Mouse (Mus musculus): ENCODE results near the gene Flot2. TPM values are rescaled to one million over a fixed set of nuclear protein-coding genes. Genes with fewer than 3 reads are reported as not detected.
A peak's percentile ranks its signal among the peaks of the same experiment; 100 is the strongest.

Gene Flot2
- polyA plus RNA-seq, 2 experiments: 16.7 to 17.9 TPM

- peaks cover 9% of the 10 kb centered on the region for H3K36me3 ChIP-seq (replicated peaks; ENCODE audit: control insufficient read depth, insufficient read depth, low read depth)
- H3K9ac ChIP-seq (replicated peaks): peak overlapping the region; percentile 90
- 11% methylated on average over 6 of the region's 6 CpGs for WGBS (ENCODE audit: insufficient replicate concordance)
- H3K9me3 ChIP-seq (ENCODE audit: control insufficient read depth, low read length): no peaks in the 10 kb centered on the region
- TF ChIP-seq EP300 (IDR thresholded peaks at IDR 0.05; ENCODE audit: low read depth) (peak; percentile 99), CTCF (IDR thresholded peaks at IDR 0.05; ENCODE audit: low read depth) (no peak)
- peaks cover 59 to 66% of the 10 kb centered on the region in 2 experiments for H3K4me1 ChIP-seq (replicated peaks; ENCODE audit: control insufficient read depth in 2 of 2, insufficient read depth in 2 of 2, low read length in 1 of 2)
- DNase-seq (ENCODE audit: low read depth in 3 of 3, low spot score in 3 of 3): peak; percentile 84 to 93 (median 92)
- H3K4me2 ChIP-seq (ENCODE audit: low read depth): peak overlapping the region; percentile 95
- H3K27me3 ChIP-seq (ENCODE audit: control insufficient read depth, insufficient read depth, low read length): no peaks in the 10 kb centered on the region
- peak overlapping the region; percentile 98 for H3K27ac ChIP-seq
- peak overlapping the region; percentile 48 to 69 for H3K4me3 ChIP-seq (ENCODE audit: insufficient read depth in 1 of 2, low read depth in 2 of 2, low read length in 2 of 2)
- ATAC-seq (ENCODE audit: insufficient read depth): peak; percentile 68
These were observed 31.9 kb downstream of the Flot2 start for GRCm38 (mm10) chr11:78069646-78070045.

DNA sequence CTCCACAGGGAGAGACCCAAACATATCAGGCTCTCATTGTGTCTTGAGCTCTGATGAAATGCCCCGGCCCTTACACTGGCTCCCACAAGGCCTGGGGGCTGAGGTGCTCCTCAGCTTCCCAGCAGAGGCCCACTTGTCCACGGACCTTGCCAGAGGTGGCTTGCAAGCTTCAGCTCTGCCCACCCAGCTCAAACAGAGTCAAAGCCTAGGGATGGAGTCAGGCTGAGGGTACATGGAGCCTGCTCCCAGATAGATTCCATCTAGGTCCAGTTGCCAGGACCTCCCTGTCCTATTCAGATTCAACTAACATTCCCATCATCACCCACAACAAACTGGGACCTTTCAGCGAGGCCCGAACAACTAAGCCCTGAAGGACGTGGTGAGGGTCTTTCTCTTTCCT, 34.2 kb downstream of the Flot2 start:
- H3K27me3 ChIP-seq (ENCODE audit: control insufficient read depth, insufficient read depth, low read length): no peaks in the 10 kb centered on the region
- ATAC-seq (ENCODE audit: insufficient read depth) (no peak), DNase-seq (ENCODE audit: low read depth in 3 of 3, low spot score in 3 of 3) (no peak)
- H3K9me3 ChIP-seq (ENCODE audit: control insufficient read depth, low read length): no peaks in the 10 kb centered on the region
- peak overlapping the region; percentile 98 for H3K27ac ChIP-seq
- H3K4me1 ChIP-seq (replicated peaks; ENCODE audit: control insufficient read depth in 2 of 2, insufficient read depth in 2 of 2, low read length in 1 of 2): peaks cover 41 to 52% of the 10 kb centered on the region in 2 experiments
- peaks cover 22% of the 10 kb centered on the region for H3K36me3 ChIP-seq (replicated peaks; ENCODE audit: control insufficient read depth, insufficient read depth, low read depth)
- H3K9ac ChIP-seq (replicated peaks): peak overlapping the region; percentile 90
- WGBS (ENCODE audit: insufficient replicate concordance): 33% methylated on average over 5 of the region's 5 CpGs
- TF ChIP-seq EP300 (IDR thresholded peaks at IDR 0.05; ENCODE audit: low read depth) (no peak; the same call in 1 of the 2 replicates), CTCF (IDR thresholded peaks at IDR 0.05; ENCODE audit: low read depth) (no peak)
- H3K4me3 ChIP-seq (ENCODE audit: insufficient read depth in 1 of 2, low read depth in 2 of 2, low read length in 2 of 2): peak overlapping the region; percentile 69 to 80
- peak overlapping the region; percentile 95 for H3K4me2 ChIP-seq (ENCODE audit: low read depth)

GRCm38 (mm10) chr11:78072425-78073130, 34.8 kb downstream of the Flot2 start:
- Histone ChIP-seq H3K4me3 (ENCODE audit: insufficient read depth in 1 of 2, low read depth in 2 of 2, low read length in 2 of 2) (peak overlapping the region; percentile 69 to 80), H3K4me1 (replicated peaks; ENCODE audit: control insufficient read depth in 2 of 2, insufficient read depth in 2 of 2, low read length in 1 of 2) (peaks cover 35 to 46% of the 10 kb centered on the region in 2 experiments), H3K9me3 (ENCODE audit: control insufficient read depth, low read length) (no peaks in the 10 kb centered on the region), H3K36me3 (replicated peaks; ENCODE audit: control insufficient read depth, insufficient read depth, low read depth) (peaks cover 23% of the 10 kb centered on the region), H3K4me2 (ENCODE audit: low read depth) (peak overlapping the region; percentile 95), H3K27ac (peak overlapping the region; percentile 98), H3K9ac (replicated peaks) (peak overlapping the region; percentile 90), H3K27me3 (ENCODE audit: control insufficient read depth, insufficient read depth, low read length) (no peaks in the 10 kb centered on the region)
- ATAC-seq (ENCODE audit: insufficient read depth): peak; percentile 17
- DNase-seq (ENCODE audit: low read depth in 3 of 3, low spot score in 3 of 3): peak; percentile 86 to 93 (median 86)
- 8% methylated on average over 6 of the region's 6 CpGs for WGBS (ENCODE audit: insufficient replicate concordance)
- no peak for TF ChIP-seq CTCF (IDR thresholded peaks at IDR 0.05; ENCODE audit: low read depth)
- TF ChIP-seq EP300 (IDR thresholded peaks at IDR 0.05; ENCODE audit: low read depth): no peak

GRCm38 (mm10) chr11:78073577-78074276, 36.0 kb downstream of the Flot2 start:
- Histone ChIP-seq H3K4me1 (replicated peaks; ENCODE audit: control insufficient read depth in 2 of 2, insufficient read depth in 2 of 2, low read length in 1 of 2) (peaks cover 27 to 37% of the 10 kb centered on the region in 2 experiments), H3K4me2 (ENCODE audit: low read depth) (peak overlapping the region; percentile 95), H3K27ac (peak overlapping the region; percentile 98), H3K36me3 (replicated peaks; ENCODE audit: control insufficient read depth, insufficient read depth, low read depth) (peaks cover 30% of the 10 kb centered on the region), H3K9ac (replicated peaks) (peak overlapping the region; percentile 90), H3K9me3 (ENCODE audit: control insufficient read depth, low read length) (no peaks in the 10 kb centered on the region), H3K27me3 (ENCODE audit: control insufficient read depth, insufficient read depth, low read length) (no peaks in the 10 kb centered on the region), H3K4me3 (ENCODE audit: insufficient read depth in 1 of 2, low read depth in 2 of 2, low read length in 2 of 2) (peak overlapping the region; percentile 69 to 80)
- WGBS (ENCODE audit: insufficient replicate concordance): 21% methylated on average over 9 of the region's 9 CpGs
- TF ChIP-seq CTCF (IDR thresholded peaks at IDR 0.05; ENCODE audit: low read depth) (no peak), EP300 (IDR thresholded peaks at IDR 0.05; ENCODE audit: low read depth) (peak; percentile 57; the same call in 1 of the 2 replicates)
- DNase-seq (ENCODE audit: low read depth in 3 of 3, low spot score in 3 of 3): peak; percentile 81 to 89 (median 83)
- ATAC-seq (ENCODE audit: insufficient read depth): peak; percentile 69

GRCm38 (mm10) chr11:78074277-78074652, 36.5 kb downstream of the Flot2 start:
- Histone ChIP-seq H3K36me3 (replicated peaks; ENCODE audit: control insufficient read depth, insufficient read depth, low read depth) (peaks cover 30% of the 10 kb centered on the region), H3K4me2 (ENCODE audit: low read depth) (peak overlapping the region; percentile 95), H3K4me3 (ENCODE audit: insufficient read depth in 1 of 2, low read depth in 2 of 2, low read length in 2 of 2) (peak overlapping the region; percentile 69 to 80), H3K27ac (peak overlapping the region; percentile 98), H3K4me1 (replicated peaks; ENCODE audit: control insufficient read depth in 2 of 2, insufficient read depth in 2 of 2, low read length in 1 of 2) (peaks cover 22 to 38% of the 10 kb centered on the region in 2 experiments), H3K27me3 (ENCODE audit: control insufficient read depth, insufficient read depth, low read length) (no peaks in the 10 kb centered on the region), H3K9ac (replicated peaks) (peak overlapping the region; percentile 90), H3K9me3 (ENCODE audit: control insufficient read depth, low read length) (no peaks in the 10 kb centered on the region)
- WGBS (ENCODE audit: insufficient replicate concordance): 34% methylated on average over 2 of the region's 2 CpGs
- ATAC-seq (ENCODE audit: insufficient read depth) (peak; percentile 64), DNase-seq (ENCODE audit: low read depth in 3 of 3, low spot score in 3 of 3) (no peak)
- no peak; the same call in none of the 2 replicates for TF ChIP-seq EP300 (IDR thresholded peaks at IDR 0.05; ENCODE audit: low read depth)
- no peak for TF ChIP-seq CTCF (IDR thresholded peaks at IDR 0.05; ENCODE audit: low read depth)
